Mouse (Mus musculus): ENCODE data around the gene Ttc8.

GRCm38 (mm10) chr12:98920194-98920991, at the start of gene Ttc8:
- TF ChIP-seq CTCF (IDR thresholded peaks at IDR 0.05 in 2 of 3, conservative IDR thresholded peaks at IDR 0.05 in 1 of 3; ENCODE audit: control insufficient read depth in 1 of 3, insufficient read depth in 1 of 3, low read depth in 2 of 3, low read length in 3 of 3, poor library complexity in 1 of 3, severe bottlenecking in 1 of 3) = no peak
- TF ChIP-seq MAX (IDR thresholded peaks at IDR 0.05; ENCODE audit: low read length) = no peak
- no peak for TF ChIP-seq ETS1 (IDR thresholded peaks at IDR 0.05; ENCODE audit: low read depth, low read length)
- no peak for TF ChIP-seq GATA1 (IDR thresholded peaks at IDR 0.05; ENCODE audit: low read depth, low read length)
- TF ChIP-seq NRF1 (IDR thresholded peaks at IDR 0.05; ENCODE audit: insufficient read depth, low read depth, low read length, poor library complexity, severe bottlenecking) = no peak
- no peak for TF ChIP-seq POLR2A (IDR thresholded peaks at IDR 0.05; ENCODE audit: control insufficient read depth in 1 of 2, insufficient read depth in 1 of 2, low read depth in 1 of 2, low read length in 2 of 2, poor library complexity in 1 of 2)
- TF ChIP-seq ZNF384 (IDR thresholded peaks at IDR 0.05; ENCODE audit: low read depth, low read length) = no peak
- TF ChIP-seq CHD1 (IDR thresholded peaks at IDR 0.05; ENCODE audit: low read depth, low read length) = no peak
- no peak for TF ChIP-seq MXI1 (IDR thresholded peaks at IDR 0.05; ENCODE audit: low read depth, low read length)
- no peak for TF ChIP-seq EP300 (IDR thresholded peaks at IDR 0.05; ENCODE audit: low read depth in 1 of 2, low read length in 2 of 2)
- no peak for TF ChIP-seq E2F4 (IDR thresholded peaks at IDR 0.05; ENCODE audit: borderline replicate concordance, low read depth, low read length)
- no peak for TF ChIP-seq SMC3 (IDR thresholded peaks at IDR 0.05; ENCODE audit: low read depth, low read length)

All from MEL (cell line).